Mouse (Mus musculus) megakaryocyte, embryonic 14.5 days (primary cell): Measurements from ENCODE around the gene Nfxl1.
"Not testable (repeated sequence)": the region's sequence is repeated elsewhere in the genome, so short reads cannot be mapped to it uniquely, and the experiment has no call there.

Source experiments
- FLI1 ChIP-seq: IDR thresholded peaks from 2 replicates; pipeline ENCODE4 v1.6.1; 2012; ENCODE audit warnings: low read length, inconsistent platforms, mixed read lengths
- GATA1 ChIP-seq: IDR thresholded peaks from 3 replicates; pipeline ENCODE4 v1.6.1; 2012; ENCODE audit warnings: mixed read lengths, low read length, inconsistent platforms, borderline replicate concordance

DNA sequence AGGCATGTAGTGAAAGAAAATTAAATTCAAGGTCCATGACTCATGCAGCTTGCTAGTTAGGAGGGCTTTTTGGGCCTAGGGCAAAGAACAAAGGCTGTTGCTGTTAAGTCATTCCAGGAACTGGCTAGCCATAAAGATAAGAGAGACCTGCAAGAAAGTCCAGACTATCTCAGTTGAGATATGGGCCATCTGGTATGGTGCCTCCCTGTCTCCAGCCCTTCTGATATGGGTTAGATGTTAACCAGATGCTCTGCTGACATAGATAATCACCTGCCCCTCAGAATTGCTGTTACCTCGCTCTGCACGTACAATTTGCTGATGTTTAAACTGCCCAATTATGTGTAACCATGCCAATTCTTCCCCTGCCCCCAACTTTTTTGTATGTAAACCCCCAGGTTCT lies 3.7 kb upstream of the Nfxl1 start:
- not testable (repeated sequence) for TF ChIP-seq FLI1, GATA1
